Mouse (Mus musculus) myocyte (in vitro differentiated cells): Measurements from ENCODE around the gene Crybb3. TPM values are rescaled to one million over a fixed set of nuclear protein-coding genes. Genes with fewer than 3 reads are reported as not detected.

Source experiments
- H3K27me3 ChIP-seq: one replicate; pipeline ENCODE4 v1.6.1; 2011; ENCODE audit not compliant: control insufficient read depth, insufficient read depth, insufficient read length
- H3K36me3 ChIP-seq: one replicate; pipeline ENCODE4 v1.6.1; 2011; ENCODE audit not compliant: control insufficient read depth, insufficient read depth
- H3K4me2 ChIP-seq: one replicate; pipeline ENCODE4 v1.6.1; 2011; ENCODE audit warnings: low read depth, control low read depth
- H3K4me3 ChIP-seq: one replicate; pipeline ENCODE4 v1.5.1; 2011; ENCODE audit warnings: mild to moderate bottlenecking, control low read depth, moderate library complexity
- H3K79me2 ChIP-seq: one replicate; pipeline ENCODE4 v1.6.1; 2011; ENCODE audit not compliant: control insufficient read depth, insufficient read depth
- H3ac ChIP-seq: one replicate; pipeline ENCODE4 v1.6.1; 2011; ENCODE audit not compliant: control insufficient read depth, insufficient read length
- CEBPB ChIP-seq: IDR thresholded peaks from 2 replicates; pipeline ENCODE4 v1.6.1; 2011; ENCODE audit warnings: mild to moderate bottlenecking, moderate library complexity; ENCODE audit not compliant: poor library complexity, insufficient read depth, severe bottlenecking
- E2F4 ChIP-seq: IDR thresholded peaks from one replicate; pipeline ENCODE4 v1.6.1; 2011; ENCODE audit warnings: mild to moderate bottlenecking, control low read depth, moderate library complexity; ENCODE audit not compliant: insufficient read depth
- MAX ChIP-seq: IDR thresholded peaks from one replicate; pipeline ENCODE4 v1.6.1; 2011; ENCODE audit warnings: low read depth, mild to moderate bottlenecking, control low read depth
- MYOD1 ChIP-seq, 3 experiments: IDR thresholded peaks; one replicate each; pipeline ENCODE4 v1.6.1; 2011; ENCODE audit warnings: control low read depth in 2 of 3, low read depth in 2 of 3, mild to moderate bottlenecking in 2 of 3, moderate library complexity in 1 of 3; ENCODE audit not compliant: insufficient read length in 2 of 3, control insufficient read depth in 1 of 3
- MYOG ChIP-seq, 3 experiments: IDR thresholded peaks; one replicate each; pipeline ENCODE4 v1.6.1; 2011; ENCODE audit warnings: control low read depth in 2 of 3, low read depth in 2 of 3, mild to moderate bottlenecking in 2 of 3; ENCODE audit not compliant: insufficient read length in 2 of 3, control insufficient read depth in 1 of 3, insufficient read depth in 1 of 3
- POLR2A ChIP-seq: IDR thresholded peaks from one replicate; pipeline ENCODE4 v1.6.1; 2011; ENCODE audit warnings: low read depth, mild to moderate bottlenecking, control low read depth, moderate library complexity; ENCODE audit not compliant: insufficient read length
- POLR2AphosphoS2 ChIP-seq: IDR thresholded peaks from one replicate; pipeline ENCODE4 v1.6.1; 2011; ENCODE audit warnings: low read depth, control low read depth; ENCODE audit not compliant: insufficient read length
- REST ChIP-seq: IDR thresholded peaks from one replicate; pipeline ENCODE4 v1.6.1; 2011; ENCODE audit warnings: mild to moderate bottlenecking, control low read depth, moderate library complexity; ENCODE audit not compliant: insufficient read depth, insufficient read length
- SRF ChIP-seq: IDR thresholded peaks from one replicate; pipeline ENCODE4 v1.6.1; 2011; ENCODE audit warnings: low read depth; ENCODE audit not compliant: control insufficient read depth, insufficient read length
- TCF12 ChIP-seq: IDR thresholded peaks from one replicate; pipeline ENCODE4 v1.6.1; 2011; ENCODE audit warnings: mild to moderate bottlenecking, control low read depth; ENCODE audit not compliant: poor library complexity, insufficient read depth, severe bottlenecking
- TCF3 ChIP-seq: IDR thresholded peaks from one replicate; pipeline ENCODE4 v1.6.1; 2011; ENCODE audit warnings: low read depth, control low read depth; ENCODE audit not compliant: insufficient read length
- USF1 ChIP-seq: IDR thresholded peaks from one replicate; pipeline ENCODE4 v1.6.1; 2011; ENCODE audit warnings: low read depth, mild to moderate bottlenecking, control low read depth, moderate library complexity
- polyA plus RNA-seq: library from polyadenylated mRNA; unstranded; fragments of >200 nt; fragmentation: generic; extraction: Trizol; gene quantifications from one replicate; pipeline ENCODE4 v1.2.1, GENCODE M21; 2012; ENCODE audit warnings: missing spikeins

Gene Crybb3
- polyA plus RNA-seq, 1 experiment, result 0.30 TPM

DNA sequence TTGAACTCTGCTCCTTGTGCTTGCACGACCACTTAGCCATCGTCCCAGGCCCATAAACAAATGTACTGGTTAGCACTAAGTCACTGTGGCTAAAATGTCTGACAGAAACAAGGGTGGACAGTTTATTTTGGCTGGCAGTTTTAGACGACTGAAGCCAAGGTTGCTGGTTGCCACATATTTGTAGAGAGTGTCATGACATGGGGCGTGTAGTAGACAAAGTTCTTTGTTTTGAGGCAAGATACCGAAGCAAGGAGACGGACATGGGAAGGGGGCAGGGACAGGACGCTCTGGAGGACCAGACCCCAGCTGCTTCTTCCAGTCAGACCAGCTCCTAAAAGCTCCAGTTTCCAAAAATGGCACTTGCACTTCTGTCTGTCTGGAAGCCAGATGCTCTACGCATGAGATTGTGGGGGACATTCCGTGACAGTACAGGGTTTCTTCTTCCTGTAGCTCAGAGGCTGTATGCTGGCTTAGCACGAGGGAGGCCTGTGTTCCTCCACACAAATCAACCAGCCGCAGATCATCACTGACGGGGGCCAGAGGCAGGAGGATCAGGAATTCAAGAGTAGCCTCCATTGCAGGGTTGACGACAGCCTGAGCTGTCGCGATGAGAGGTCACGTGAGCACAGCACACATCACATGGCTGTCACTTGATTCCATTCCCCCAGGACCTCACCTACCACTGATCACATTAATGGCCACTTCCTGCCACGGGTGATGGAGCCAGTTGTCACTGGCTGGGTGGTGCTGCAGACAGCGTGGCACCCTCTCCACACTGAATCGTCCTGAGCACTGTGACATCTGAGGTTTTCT lies 1.2 kb upstream of the Crybb3 start:
- Histone ChIP-seq H3K27me3 (no peaks in the 10 kb centered on the region), H3ac (no peak overlapping the region), H3K4me3 (no peak overlapping the region), H3K36me3 (no peaks in the 10 kb centered on the region), H3K79me2 (no peaks in the 10 kb centered on the region), H3K4me2 (no peak overlapping the region)
- peak; percentile 45 for TF ChIP-seq USF1
- TF ChIP-seq TCF3, result no peak
- TF ChIP-seq E2F4, result no peak
- TF ChIP-seq MAX, result no peak
- TF ChIP-seq MYOD1 (IDR thresholded peaks at IDR 0.05; ENCODE audit: control insufficient read depth in 1 of 3, insufficient read length in 2 of 3, low read depth in 2 of 3), result peak in 1 of 3 experiments; percentile 16
- no peak for TF ChIP-seq CEBPB
- peak; percentile 61 for TF ChIP-seq POLR2AphosphoS2

DNA sequence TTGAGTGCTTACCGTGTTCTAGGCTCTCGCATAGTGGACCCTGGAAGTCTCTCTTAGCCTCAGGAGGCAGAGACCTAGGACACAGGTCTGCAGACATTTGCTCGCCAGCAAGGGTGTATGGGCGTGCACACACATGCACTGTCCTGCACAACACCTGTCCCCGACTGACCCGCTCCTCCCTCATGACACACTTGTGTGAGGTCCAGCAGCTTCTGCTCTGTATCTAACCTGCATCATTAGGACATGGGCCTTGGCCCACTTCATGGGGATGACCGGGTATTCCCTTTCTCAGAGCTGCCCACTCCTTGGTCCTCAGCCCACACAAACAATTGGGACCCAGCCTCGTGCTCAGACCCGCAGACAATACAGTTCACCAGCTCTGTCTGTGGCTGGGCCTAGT lies 364 bp downstream of the Crybb3 start:
- Histone ChIP-seq H3K27me3 (peaks cover 3% of the 10 kb centered on the region), H3K4me3 (no peak overlapping the region), H3ac (no peak overlapping the region), H3K36me3 (no peaks in the 10 kb centered on the region), H3K4me2 (no peak overlapping the region), H3K79me2 (no peaks in the 10 kb centered on the region)
- TF ChIP-seq E2F4 (no peak), POLR2AphosphoS2 (no peak), MAX (no peak), POLR2A (no peak), TCF3 (no peak), REST (no peak), MYOD1 (IDR thresholded peaks at IDR 0.05; ENCODE audit: control insufficient read depth in 1 of 3, insufficient read length in 2 of 3, low read depth in 2 of 3) (no peak), CEBPB (no peak), SRF (no peak), TCF12 (no peak), MYOG (IDR thresholded peaks at IDR 0.05; ENCODE audit: control insufficient read depth in 1 of 3, insufficient read depth in 1 of 3, insufficient read length in 2 of 3, low read depth in 2 of 3) (no peak), USF1 (no peak)

- Histone ChIP-seq H3K4me3 (no peak overlapping the region), H3K36me3 (no peaks in the 10 kb centered on the region), H3K4me2 (no peak overlapping the region), H3ac (no peak overlapping the region), H3K79me2 (no peaks in the 10 kb centered on the region), H3K27me3 (peaks cover 10% of the 10 kb centered on the region)
- TF ChIP-seq E2F4 (no peak), REST (no peak), CEBPB (no peak), POLR2AphosphoS2 (no peak), TCF3 (no peak), USF1 (no peak), MYOG (IDR thresholded peaks at IDR 0.05; ENCODE audit: control insufficient read depth in 1 of 3, insufficient read depth in 1 of 3, insufficient read length in 2 of 3, low read depth in 2 of 3) (no peak), SRF (no peak), TCF12 (no peak)
Observed at GRCm38 (mm10) chr5:113079783-113080182, 1.6 kb downstream of the Crybb3 start.

DNA sequence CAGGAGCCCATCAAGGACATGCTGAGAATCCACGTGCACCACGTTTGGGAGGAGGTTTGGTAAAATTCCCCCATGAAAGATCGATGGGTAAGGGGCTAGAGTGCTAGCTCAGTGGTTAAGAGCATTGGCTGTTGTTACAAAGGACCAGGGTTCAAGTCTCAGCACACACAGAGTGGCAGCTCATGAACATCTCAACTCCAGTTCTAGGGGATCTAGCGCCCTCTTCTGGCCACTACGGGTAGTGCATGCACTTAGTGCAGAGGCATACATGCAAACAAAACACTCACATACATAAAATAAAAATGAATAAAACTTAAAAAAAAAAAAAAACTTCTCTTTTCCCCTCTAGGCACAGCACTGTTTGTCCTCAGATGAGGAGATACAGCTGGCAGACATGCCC lies 2.7 kb downstream of the Crybb3 start:
- no peak overlapping the region for H3K4me3 ChIP-seq
- no peak overlapping the region for H3ac ChIP-seq
- peaks cover 14% of the 10 kb centered on the region for H3K27me3 ChIP-seq
- no peaks in the 10 kb centered on the region for H3K36me3 ChIP-seq
- H3K4me2 ChIP-seq, result no peak overlapping the region
- TF ChIP-seq MAX, result no peak
- TF ChIP-seq SRF, result no peak
- TF ChIP-seq CEBPB, result no peak
- TF ChIP-seq TCF12, result no peak
- no peak for TF ChIP-seq POLR2A
- TF ChIP-seq E2F4, result no peak
- TF ChIP-seq MYOD1 (IDR thresholded peaks at IDR 0.05; ENCODE audit: control insufficient read depth in 1 of 3, insufficient read length in 2 of 3, low read depth in 2 of 3), result no peak
- TF ChIP-seq TCF3, result no peak
- TF ChIP-seq USF1, result no peak
- no peaks in the 10 kb centered on the region for H3K79me2 ChIP-seq

DNA sequence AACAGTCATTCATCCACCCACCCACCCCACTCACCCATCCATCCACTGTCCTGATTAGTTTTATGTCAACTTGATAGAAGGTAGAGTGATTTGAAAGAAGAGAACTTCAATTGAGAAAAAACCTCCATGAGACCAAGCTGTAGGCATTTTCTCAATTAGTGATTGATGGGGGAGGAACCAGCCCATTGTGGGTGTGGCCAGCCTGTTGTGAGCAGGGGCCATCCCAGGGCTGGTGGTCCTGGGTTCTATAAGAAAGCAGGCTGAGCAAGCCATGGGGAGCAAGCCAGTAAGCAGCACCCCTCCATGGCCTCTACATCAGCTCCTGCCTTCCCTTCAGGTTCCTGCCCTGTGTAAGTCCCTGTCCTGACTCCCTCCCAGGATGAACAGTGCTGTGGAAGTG lies 11.4 kb downstream of the Crybb3 start, which contains the start of gene Crybb2:
TSS of gene Crybb2 (minus strand) at position 101 of the 400 bp plus-strand sequence.
- Histone ChIP-seq H3K79me2 (no peaks in the 10 kb centered on the region), H3K4me3 (no peak within 1 kb of the TSS), H3K36me3 (no peaks in the 10 kb centered on the region), H3K4me2 (no peak within 1 kb of the TSS), H3K27me3 (peaks cover 20% of the 10 kb centered on the region), H3ac (no peak within 1 kb of the TSS)
- TF ChIP-seq TCF3 (no peak), POLR2AphosphoS2 (no peak), REST (no peak), MYOG (IDR thresholded peaks at IDR 0.05; ENCODE audit: control insufficient read depth in 1 of 3, insufficient read depth in 1 of 3, insufficient read length in 2 of 3, low read depth in 2 of 3) (no peak), MAX (no peak), MYOD1 (IDR thresholded peaks at IDR 0.05; ENCODE audit: control insufficient read depth in 1 of 3, insufficient read length in 2 of 3, low read depth in 2 of 3) (no peak), CEBPB (no peak)
